Mouse (Mus musculus): ENCODE measurements at regions not wholly inside any gene's neighbourhood (a gene's known extent, or its start where the extent isn't known, plus 50 kb on each side); places are given as distances from the start of the nearest gene placed in this dataset.
A peak's percentile ranks its signal among the peaks of the same experiment; 100 is the strongest.

GRCm38 (mm10) chr12:92152922-92153235, 303.9 kb upstream of the Sel1l start:
- DNase-seq (ENCODE audit: extremely low spot score) = no peak

GRCm38 (mm10) chr12:92152043-92152921, 303.3 kb upstream of the Sel1l start:
- DNase-seq (ENCODE audit: extremely low spot score) = no peak

DNA sequence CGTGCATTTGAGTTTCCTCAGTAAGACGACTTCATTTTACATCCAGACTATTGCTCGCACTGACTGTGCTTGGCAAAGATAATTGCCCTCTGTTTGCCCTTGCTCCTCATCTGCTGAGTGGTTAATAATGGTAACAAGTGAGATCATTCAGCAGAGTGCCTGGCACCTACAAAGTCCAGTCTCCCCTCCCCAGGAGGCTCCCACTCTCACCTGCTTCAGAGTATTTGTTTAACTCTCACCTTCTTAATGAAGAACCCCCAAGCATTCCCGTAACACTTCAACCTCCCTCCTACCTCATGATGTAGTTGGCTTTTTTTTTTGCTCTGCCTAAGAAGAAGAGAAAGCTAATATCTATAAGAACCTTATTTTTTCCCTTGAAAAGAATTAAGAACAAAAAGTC, 288.6 kb upstream of the Sel1l start:
- DNase-seq (ENCODE audit: extremely low spot score) = no peak

DNA sequence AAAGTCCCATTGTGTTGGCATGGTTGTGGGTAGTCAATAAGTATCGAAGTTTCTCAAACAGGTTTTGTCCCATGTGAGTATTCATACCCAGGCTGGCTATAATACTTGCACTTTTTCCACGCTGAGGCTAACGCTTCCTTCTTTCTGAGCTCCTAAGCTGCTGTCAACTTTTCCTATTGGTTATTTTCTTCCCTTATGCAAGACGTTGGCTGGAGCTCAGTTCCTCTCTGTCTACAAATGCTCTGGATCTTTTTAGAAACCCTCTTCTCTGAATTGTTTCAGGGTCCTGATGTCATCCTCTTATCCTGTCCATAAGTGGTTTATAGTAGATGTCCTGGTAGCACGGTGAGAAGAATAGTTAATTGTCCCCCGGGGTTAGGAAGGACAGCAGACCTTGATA, 278.7 kb upstream of the Sel1l start:
- DNase-seq (ENCODE audit: extremely low spot score) = no peak

DNA sequence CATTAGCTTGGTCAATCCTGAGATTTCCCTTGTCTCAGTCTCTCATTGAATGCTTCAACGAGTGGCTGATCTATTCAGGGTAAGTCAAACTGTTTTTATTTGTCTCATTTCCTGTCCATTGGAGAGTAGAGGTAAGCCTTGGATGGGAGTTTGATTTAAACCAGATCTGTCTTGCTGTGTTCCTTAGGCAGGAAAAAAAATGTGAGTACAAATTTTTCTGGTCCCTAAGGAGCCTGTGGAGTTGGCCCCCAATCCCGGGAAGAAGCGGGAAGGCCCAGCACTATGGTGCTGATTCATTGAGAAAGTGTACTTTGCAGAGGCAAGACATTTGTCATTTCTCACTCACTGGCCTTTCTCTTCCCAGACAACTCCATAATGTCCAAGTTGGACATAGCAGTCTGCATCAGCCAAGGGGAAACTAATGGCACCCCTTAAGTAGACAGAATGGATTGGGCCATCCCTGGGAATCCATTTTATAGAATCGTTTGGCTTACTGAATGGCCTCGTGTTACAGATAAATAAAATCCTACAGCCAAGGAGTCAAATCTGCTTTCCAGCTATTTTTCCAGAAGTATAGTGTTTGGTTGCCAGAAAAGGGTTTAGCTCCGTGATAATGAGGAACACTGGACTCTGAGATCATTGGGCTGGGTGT, 271.3 kb upstream of the Sel1l start:
- DNase-seq (ENCODE audit: extremely low spot score) = no peak

- DNase-seq (ENCODE audit: extremely low spot score) = no peak
Observed at GRCm38 (mm10) chr12:92109615-92110014, 260.7 kb upstream of the Sel1l start.

- DNase-seq (ENCODE audit: extremely low spot score) = no peak
Observed at GRCm38 (mm10) chr12:92100080-92100479, 251.1 kb upstream of the Sel1l start.

DNA sequence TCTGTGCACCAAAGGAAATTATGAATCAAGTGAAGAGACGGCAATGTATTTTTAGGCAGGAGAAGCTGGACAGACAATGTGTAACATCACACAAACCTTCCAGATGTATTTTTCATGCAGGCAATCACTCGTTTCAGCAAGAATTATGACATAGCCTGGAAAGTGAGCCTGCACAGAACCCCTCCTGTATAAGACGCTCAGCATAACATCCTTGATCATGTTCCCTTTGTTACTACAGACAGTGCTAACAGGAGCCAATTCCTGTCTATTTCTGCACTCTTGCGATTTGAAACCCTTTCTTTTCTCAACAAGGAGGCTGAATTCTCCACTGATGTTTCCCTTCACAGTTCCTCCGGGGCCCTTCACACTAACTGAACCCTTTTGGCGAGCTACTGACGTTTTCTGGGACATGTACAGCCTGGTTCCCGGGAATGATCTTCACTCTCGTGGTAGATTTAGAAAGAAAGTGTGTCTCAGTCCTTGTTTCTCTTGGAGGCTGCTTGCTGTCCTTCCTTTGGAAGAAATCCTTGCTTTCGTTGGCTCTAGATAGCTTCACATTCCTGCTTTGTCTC, 243.9 kb upstream of the Sel1l start:
- DNase-seq (ENCODE audit: extremely low spot score) = no peak

DNA sequence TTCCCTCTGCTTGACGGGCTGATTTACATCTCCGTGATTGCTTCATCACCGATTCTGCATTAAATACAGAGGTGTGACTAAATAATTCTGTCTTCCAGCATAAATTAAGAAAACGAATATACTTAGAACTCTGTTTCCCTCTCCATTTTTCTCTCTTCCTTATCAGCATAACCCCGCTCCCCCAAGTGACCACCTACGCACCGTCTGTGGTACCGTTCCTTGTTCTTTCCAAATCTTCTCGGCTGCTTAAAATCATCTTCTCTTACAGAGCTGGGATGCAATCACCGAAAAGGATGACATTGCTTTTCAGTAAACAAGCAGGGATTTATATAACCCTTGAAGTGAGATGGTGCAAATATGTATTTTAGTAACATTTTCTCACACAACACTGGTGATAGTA, 224.3 kb upstream of the Sel1l start:
- DNase-seq (ENCODE audit: extremely low spot score) = no peak

- DNase-seq (ENCODE audit: extremely low spot score) = no peak
Observed at GRCm38 (mm10) chr12:92062731-92063130, 213.8 kb upstream of the Sel1l start.

GRCm38 (mm10) chr12:92040481-92040880, 191.5 kb upstream of the Sel1l start:
- peak; percentile 57 for DNase-seq (ENCODE audit: extremely low spot score)

DNA sequence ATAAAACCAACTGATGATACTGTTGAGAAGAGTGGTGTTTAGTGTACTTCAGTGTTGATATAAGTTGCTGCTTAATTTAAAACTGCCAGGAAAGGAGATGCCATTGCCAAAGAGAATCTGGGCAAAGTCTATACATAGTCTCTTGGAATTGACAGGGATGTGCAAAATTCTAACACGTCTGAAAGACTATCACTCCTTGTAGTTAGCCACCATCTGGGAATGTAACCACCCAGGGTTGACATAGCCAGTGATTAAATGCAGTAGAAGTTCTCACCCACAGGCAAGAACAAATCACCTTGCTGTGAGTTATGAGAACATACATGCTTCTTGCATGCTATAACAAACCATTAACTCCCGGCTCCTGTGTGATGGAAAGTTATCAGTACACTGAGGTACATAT, 180.2 kb upstream of the Sel1l start:
- DNase-seq (ENCODE audit: extremely low spot score) = no peak

- no peak for DNase-seq (ENCODE audit: extremely low spot score)
Observed at GRCm38 (mm10) chr12:92028354-92028753, 179.4 kb upstream of the Sel1l start.

DNA sequence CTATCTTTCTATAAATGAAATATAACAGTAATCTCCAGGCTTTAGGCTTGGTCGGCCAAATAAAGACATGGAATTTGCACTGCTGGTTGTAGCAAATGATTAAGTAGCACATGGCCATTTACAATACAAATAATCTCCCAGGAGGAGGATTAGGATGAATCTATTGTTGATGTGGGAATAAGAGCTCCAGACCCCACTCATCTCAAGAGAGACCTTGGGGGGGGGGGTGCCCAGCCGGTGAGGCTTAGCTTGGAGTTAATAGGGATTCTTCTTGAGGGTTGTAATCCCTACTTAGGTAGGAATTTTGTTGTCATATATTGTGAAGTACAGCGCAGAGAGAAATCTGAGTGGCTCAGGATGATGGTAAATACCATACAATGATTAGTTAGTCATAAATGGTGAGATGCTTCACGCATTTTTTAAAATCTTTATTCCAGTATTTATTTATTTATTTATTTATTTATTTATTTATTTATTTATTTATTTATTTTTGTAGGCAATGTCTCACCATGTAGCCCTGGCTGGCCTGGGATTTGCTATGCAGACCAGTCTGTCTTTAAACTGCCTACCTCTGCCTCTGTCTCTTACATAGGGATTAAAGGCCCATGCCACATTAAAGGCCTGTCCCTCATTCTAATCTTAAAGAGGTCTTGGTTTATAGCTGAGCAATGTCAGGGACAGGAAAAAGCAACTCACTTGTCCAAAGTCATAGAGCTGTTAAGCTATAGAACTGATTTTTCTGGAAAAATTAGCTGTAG, 175.7 kb upstream of the Sel1l start:
- DNase-seq (ENCODE audit: extremely low spot score) = no peak

- DNase-seq (ENCODE audit: extremely low spot score) = no peak
Observed at GRCm38 (mm10) chr12:92019593-92020224, 170.8 kb upstream of the Sel1l start.

DNA sequence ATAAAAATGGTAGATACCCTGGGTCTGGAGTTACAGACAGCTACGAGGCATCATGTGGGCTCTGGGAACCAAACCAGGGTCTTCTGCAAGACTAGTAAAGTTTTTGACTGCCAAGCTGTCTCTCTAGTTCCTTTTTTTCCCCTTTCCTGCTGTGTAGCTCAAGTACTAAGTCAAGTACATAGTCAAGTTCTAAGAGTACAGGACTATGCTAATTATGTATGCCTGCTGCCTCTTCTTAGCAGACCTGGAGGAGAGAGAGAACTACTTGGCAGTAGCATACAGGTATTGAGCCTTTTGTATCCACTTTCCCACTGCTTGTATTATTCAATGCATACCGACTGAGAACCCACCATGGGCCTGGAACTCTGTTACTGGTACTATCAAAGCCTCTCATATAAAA, 166.4 kb upstream of the Sel1l start:
- no peak for DNase-seq (ENCODE audit: extremely low spot score)

DNA sequence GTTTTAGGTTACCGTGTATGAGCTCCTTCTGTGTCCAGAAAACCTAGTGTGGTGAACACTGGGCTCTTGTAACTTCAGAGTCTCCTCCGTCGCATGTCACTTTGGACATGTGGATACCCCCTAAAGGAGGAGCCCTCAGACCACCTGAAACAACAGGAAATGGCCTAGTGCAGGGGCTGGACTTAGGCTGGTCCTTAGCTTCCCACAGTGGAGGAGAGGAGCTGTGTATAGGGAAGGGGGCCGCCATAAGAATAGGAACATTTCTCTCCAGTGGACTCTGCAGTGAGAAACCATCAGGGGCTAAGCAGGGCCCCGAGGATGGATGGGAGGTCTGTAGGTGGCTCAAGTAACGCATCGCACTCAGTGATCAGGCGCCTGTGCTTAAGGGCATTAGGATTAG, 165.0 kb upstream of the Sel1l start:
- peak; percentile 11 for DNase-seq (ENCODE audit: extremely low spot score)

- DNase-seq (ENCODE audit: extremely low spot score) = peak; percentile 59
Observed at GRCm38 (mm10) chr12:92013244-92013643, 164.3 kb upstream of the Sel1l start.

DNA sequence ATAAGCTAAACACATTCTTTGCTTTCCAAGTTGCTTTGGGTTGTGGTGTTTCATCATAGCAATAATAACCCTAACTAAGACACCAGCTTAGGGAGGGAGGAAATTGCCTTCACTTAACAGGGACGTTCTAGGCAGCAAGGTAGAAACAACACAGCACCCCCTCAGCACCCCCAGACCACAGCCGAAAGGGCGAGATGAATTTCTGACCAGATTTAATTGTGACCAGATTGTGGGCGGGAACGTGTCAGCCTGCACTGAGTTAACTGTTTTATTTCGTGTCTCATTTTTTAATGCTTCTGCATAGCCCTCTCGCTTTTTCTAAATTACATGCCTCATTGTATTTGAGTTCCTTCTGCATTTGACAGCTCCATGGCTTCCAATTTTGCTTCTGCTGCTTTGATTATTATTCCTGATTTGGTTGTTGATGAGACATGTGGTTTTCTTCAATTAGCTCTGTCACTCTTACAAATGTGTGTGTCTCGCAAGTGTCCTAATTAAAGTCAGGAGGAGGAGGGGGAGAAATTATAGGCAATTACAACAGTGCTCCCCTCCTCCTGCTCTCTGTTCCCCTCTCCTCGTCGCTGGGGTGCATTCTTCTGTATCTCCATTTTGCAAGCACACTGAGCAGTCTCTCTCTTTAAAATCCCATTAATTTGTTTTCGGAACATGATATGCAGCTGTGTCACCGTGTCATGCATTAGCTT, 155.6 kb upstream of the Sel1l start:
- no peak for DNase-seq (ENCODE audit: extremely low spot score)

DNA sequence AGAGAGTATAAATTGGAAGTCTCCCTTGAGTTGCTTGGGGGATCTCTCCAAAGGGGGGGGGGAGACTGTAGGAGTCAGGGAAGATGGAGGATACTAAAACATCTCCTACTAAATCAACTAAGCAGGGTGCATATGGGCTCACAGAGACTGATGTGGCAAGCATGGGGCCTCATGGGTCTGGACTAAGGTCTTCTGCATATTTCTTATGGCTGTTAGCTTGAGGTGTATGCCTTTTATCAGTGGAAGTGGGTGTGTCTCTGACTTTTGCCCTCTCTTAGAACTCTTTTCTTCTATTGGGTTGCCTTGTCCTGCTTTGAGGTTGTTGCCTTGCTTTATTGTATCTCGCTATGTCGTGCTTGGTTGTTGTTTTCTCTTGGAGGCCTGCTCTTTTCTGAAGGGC, 150.1 kb upstream of the Sel1l start:
- DNase-seq (ENCODE audit: extremely low spot score) = no peak

DNA sequence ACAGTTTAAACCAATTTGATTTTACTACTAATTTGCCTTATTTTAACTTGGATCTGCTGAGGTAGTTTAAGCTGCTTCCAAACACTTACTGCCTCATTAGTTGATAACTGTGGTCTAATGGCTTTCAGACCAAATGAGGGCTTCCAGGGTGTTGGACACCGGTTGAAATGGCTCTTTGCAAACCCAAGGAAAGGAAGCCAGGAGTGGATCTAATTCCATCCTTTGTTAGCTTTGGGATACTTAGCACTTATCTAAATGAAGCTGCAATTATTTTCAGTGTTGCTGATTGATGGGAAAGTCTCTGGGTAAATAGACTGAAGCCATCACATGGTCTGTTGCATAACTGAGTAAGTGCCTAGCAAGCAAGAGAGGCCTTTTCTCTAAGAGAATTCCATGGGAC, 148.4 kb upstream of the Sel1l start:
- no peak for DNase-seq (ENCODE audit: extremely low spot score)
